Mouse (Mus musculus): ENCODE results near the gene Cdk5rap3.

The Cdk5rap3 gene

GRCm38 (mm10) chr11:96861446-96861845 is 54.9 kb downstream of the Cdk5rap3 start:
- peak in 1 of 2 experiments; percentile 43 for DNase-seq (ENCODE audit: low spot score in 2 of 2)

GRCm38 (mm10) chr11:96860564-96860963 is 55.7 kb downstream of the Cdk5rap3 start:
- peak; percentile 70 to 73 for DNase-seq (ENCODE audit: low spot score in 2 of 2)

DNA sequence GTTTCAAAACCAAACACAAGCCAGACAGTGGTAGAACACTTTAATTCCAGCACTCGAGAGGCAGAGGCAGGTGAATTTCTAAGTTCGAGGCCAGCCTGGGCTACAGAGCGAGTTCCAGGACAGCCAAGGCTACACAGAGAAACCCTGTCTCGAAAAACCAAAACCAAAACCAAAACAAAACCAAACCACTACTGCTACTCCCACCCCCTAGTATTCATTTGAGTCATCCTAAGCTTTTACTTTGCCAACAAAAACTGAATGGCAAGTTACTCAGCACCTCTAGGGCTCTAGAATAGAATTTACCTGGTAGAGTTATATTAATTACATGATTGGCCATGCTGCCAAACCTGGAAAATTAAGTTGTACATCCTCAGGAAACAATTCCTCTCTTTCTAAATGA is 56.7 kb downstream of the Cdk5rap3 start:
- DNase-seq (ENCODE audit: low spot score in 2 of 2) = no peak

- no peak for DNase-seq (ENCODE audit: low spot score in 2 of 2)
Measured at GRCm38 (mm10) chr11:96857446-96857845, 58.9 kb downstream of the Cdk5rap3 start.
